Mouse (Mus musculus) CH12.LX (cell line): ENCODE results near the gene Plppr5. TPM values are rescaled to one million over a fixed set of nuclear protein-coding genes. Genes with fewer than 3 reads are reported as not detected.

ENCODE experiments used
- DNase-seq: peaks from one replicate; pipeline ENCODE4 v3.0.0-alpha.2; 2013; ENCODE audit errors: extremely low read depth
- H3K27ac ChIP-seq: 2 replicates; pipeline ENCODE4 v1.5.1; 2012; ENCODE audit warnings: low read depth, mild to moderate bottlenecking, control low read depth, moderate library complexity; ENCODE audit not compliant: insufficient read depth
- H3K27me3 ChIP-seq: replicated peaks from 2 replicates; pipeline ENCODE3; 2012; ENCODE audit warnings: inconsistent platforms
- H3K36me3 ChIP-seq, 2 experiments: replicated peaks in 1 of 2; 2 replicates each; pipeline versions ENCODE3 to v1.6.1; 2012; ENCODE audit warnings: inconsistent platforms in 1 of 2, low read length in 1 of 2, mild to moderate bottlenecking in 1 of 2, mixed read lengths in 1 of 2, moderate library complexity in 1 of 2; ENCODE audit not compliant: control insufficient read depth in 1 of 2, insufficient read depth in 1 of 2
- H3K4me1 ChIP-seq, 2 experiments: 2 replicates each; pipeline ENCODE4 v1.6.1; 2012; ENCODE audit warnings: inconsistent platforms in 1 of 2, moderate library complexity in 1 of 2; ENCODE audit not compliant: insufficient read depth in 2 of 2, control insufficient read depth in 1 of 2
- H3K4me2 ChIP-seq: 2 replicates; pipeline ENCODE4 v1.6.1; 2012; ENCODE audit warnings: low read depth, mild to moderate bottlenecking, control low read depth; ENCODE audit not compliant: poor library complexity, insufficient read depth, severe bottlenecking
- H3K4me3 ChIP-seq, 3 experiments: fragments of 150-350 bp in 1 of 3; sonication (generic) in 1 of 3; replicated peaks in 1 of 3; 2 replicates each; pipeline versions ENCODE3 to v1.5.1; 2011 to 2012; ENCODE audit warnings: low read depth in 2 of 3, low read length in 2 of 3, mild to moderate bottlenecking in 2 of 3, moderate library complexity in 2 of 3, control low read depth in 1 of 3, improper control_type of control experiment in 1 of 3, inconsistent platforms in 1 of 3, mixed read lengths in 1 of 3; ENCODE audit not compliant: poor library complexity in 1 of 3
- H3K79me2 ChIP-seq: replicated peaks from 2 replicates; pipeline ENCODE4 v1.6.1; 2012; ENCODE audit warnings: mild to moderate bottlenecking, moderate library complexity; ENCODE audit not compliant: control insufficient read depth, poor library complexity, insufficient read depth, severe bottlenecking; ENCODE audit errors: extremely low read depth
- H3K9ac ChIP-seq: 2 replicates; pipeline ENCODE4 v1.6.1; 2012; ENCODE audit warnings: low read depth, mild to moderate bottlenecking, control low read depth, moderate library complexity; ENCODE audit not compliant: insufficient read depth
- H3K9me3 ChIP-seq: replicated peaks from 2 replicates; pipeline ENCODE3; 2012; ENCODE audit warnings: low read length, inconsistent platforms, mixed read lengths
- CHD1 ChIP-seq: IDR thresholded peaks from 2 replicates; pipeline ENCODE4 v1.6.1; 2012; ENCODE audit warnings: low read depth, low read length, improper control_type of control experiment, inconsistent platforms
- E2F4 ChIP-seq: IDR thresholded peaks from 2 replicates; pipeline ENCODE4 v1.6.1; 2011; ENCODE audit warnings: low read depth, low read length, improper control_type of control experiment; ENCODE audit not compliant: insufficient replicate concordance
- ELF1 ChIP-seq: IDR thresholded peaks from 2 replicates; pipeline ENCODE4 v1.6.1; 2014; ENCODE audit warnings: low read depth, mild to moderate bottlenecking, inconsistent platforms, low read length, improper control_type of control experiment
- ETS1 ChIP-seq: conservative IDR thresholded peaks from 2 replicates; pipeline ENCODE4 v1.6.1; 2012; ENCODE audit warnings: low read depth, mild to moderate bottlenecking, inconsistent platforms, low read length, improper control_type of control experiment, moderate library complexity
- GABPA ChIP-seq: IDR thresholded peaks from 2 replicates; pipeline ENCODE4 v1.6.1; 2012; ENCODE audit warnings: low read depth, low read length, improper control_type of control experiment, inconsistent platforms; ENCODE audit not compliant: insufficient replicate concordance
- MAFK ChIP-seq: IDR thresholded peaks from 2 replicates; pipeline ENCODE4 v1.6.1; 2011; ENCODE audit warnings: low read length, improper control_type of control experiment; ENCODE audit not compliant: insufficient replicate concordance
- MAZ ChIP-seq: IDR thresholded peaks from 2 replicates; pipeline ENCODE4 v1.6.1; 2012; ENCODE audit warnings: low read depth, mild to moderate bottlenecking, inconsistent platforms, low read length, improper control_type of control experiment, moderate library complexity
- MEF2A ChIP-seq: IDR thresholded peaks from 2 replicates; pipeline ENCODE4 v1.6.1; 2014; ENCODE audit warnings: low read depth, mild to moderate bottlenecking, inconsistent platforms, low read length, improper control_type of control experiment, borderline replicate concordance
- MYC ChIP-seq: IDR thresholded peaks from 2 replicates; pipeline ENCODE4 v1.6.1; 2011; ENCODE audit warnings: low read depth, mild to moderate bottlenecking, improper control_type of control experiment, low read length
- NRF1 ChIP-seq: IDR thresholded peaks from 2 replicates; pipeline ENCODE4 v1.6.1; 2014; ENCODE audit warnings: low read depth, mild to moderate bottlenecking, inconsistent platforms, low read length, improper control_type of control experiment, moderate library complexity
- SIN3A ChIP-seq: IDR thresholded peaks from 2 replicates; pipeline ENCODE4 v1.6.1; 2012; ENCODE audit warnings: low read length, improper control_type of control experiment, inconsistent platforms
- USF1 ChIP-seq: IDR thresholded peaks from 2 replicates; pipeline ENCODE4 v1.6.1; 2014; ENCODE audit warnings: low read depth, mild to moderate bottlenecking, inconsistent platforms, low read length, improper control_type of control experiment
- USF2 ChIP-seq: conservative IDR thresholded peaks from 2 replicates; pipeline ENCODE4 v1.6.1; 2011; ENCODE audit warnings: low read depth, low read length, improper control_type of control experiment
- ZC3H11A ChIP-seq: IDR thresholded peaks from 2 replicates; pipeline ENCODE4 v1.6.1; 2012; ENCODE audit warnings: low read depth, mild to moderate bottlenecking, inconsistent platforms, low read length, improper control_type of control experiment
- ZNF384 ChIP-seq: IDR thresholded peaks from 2 replicates; pipeline ENCODE4 v1.6.1; 2012; ENCODE audit warnings: low read depth, low read length, improper control_type of control experiment, inconsistent platforms
- dilution Hi-C: fragments of 300-500 bp; cut with MboI; formaldehyde crosslinking; loops from 2 replicates; pipeline ENCODE4 v1.14.3; 2020; ENCODE audit warnings: low sequenced_read_pairs; ENCODE audit not compliant: extremely low pct_unique_long_range_greater_than_20kb, extremely low pct_ligation_motif_present
- in situ Hi-C: fragments of 300-500 bp; cut with MboI; formaldehyde crosslinking; loops from 3 replicates; pipeline ENCODE4 v1.14.3; 2019; ENCODE audit warnings: low sequenced_read_pairs, low pct_ligation_motif_present, low pct_unique_long_range_greater_than_20kb, mixed read lengths
- polyA plus RNA-seq: library from polyadenylated mRNA; unstranded; fragments of >175 nt; gene quantifications from 2 replicates; pipeline ENCODE4 v1.2.1, GENCODE M21; 2012; ENCODE audit warnings: low read depth; ENCODE audit not compliant: insufficient read length
- total RNA-seq, 2 experiments: library from RNA; depleted of rRNA; stranded (reverse); fragments of 300-350 nt in 1 of 2; fragments of >200 nt in 1 of 2; gene quantifications; 2 replicates each; pipeline ENCODE4 v1.2.3; 2012 to 2014

Gene Plppr5
- total and polyA plus RNA-seq, 3 experiments = not detected

DNA sequence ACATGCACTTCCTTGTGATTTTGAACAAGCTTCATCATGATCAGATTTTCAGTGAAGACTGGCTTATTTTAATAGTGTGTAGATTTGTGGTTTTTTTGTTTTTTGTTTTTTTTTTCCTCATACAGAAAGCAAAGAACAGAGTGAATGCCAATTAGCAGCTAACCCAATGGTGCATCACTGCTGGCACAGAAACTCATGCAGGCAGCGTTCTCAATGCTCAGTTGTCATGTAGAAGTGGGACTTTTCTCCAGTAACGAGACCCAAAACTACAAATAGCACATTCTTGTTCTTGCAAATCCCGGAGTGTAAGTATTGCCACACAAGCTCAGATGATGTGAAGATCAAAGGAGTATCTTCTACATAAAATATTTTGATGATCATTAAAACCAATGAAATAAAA is 156.9 kb downstream of the Plppr5 start:
- Histone ChIP-seq H3K9me3 (no peaks in the 10 kb centered on the region), H3K4me3 (no peak overlapping the region), H3K79me2 (no peaks in the 10 kb centered on the region), H3K27me3 (no peaks in the 10 kb centered on the region), H3K9ac (no peak overlapping the region), H3K27ac (no peak overlapping the region), H3K4me1 (no peaks in the 10 kb centered on the region), H3K4me2 (no peak overlapping the region), H3K36me3 (no peaks in the 10 kb centered on the region)
- in situ Hi-C loops = no loop called here
- dilution Hi-C loops = no loop called here
- DNase-seq = no peak
- TF ChIP-seq ZC3H11A (no peak), MEF2A (no peak), MAZ (no peak)

DNA sequence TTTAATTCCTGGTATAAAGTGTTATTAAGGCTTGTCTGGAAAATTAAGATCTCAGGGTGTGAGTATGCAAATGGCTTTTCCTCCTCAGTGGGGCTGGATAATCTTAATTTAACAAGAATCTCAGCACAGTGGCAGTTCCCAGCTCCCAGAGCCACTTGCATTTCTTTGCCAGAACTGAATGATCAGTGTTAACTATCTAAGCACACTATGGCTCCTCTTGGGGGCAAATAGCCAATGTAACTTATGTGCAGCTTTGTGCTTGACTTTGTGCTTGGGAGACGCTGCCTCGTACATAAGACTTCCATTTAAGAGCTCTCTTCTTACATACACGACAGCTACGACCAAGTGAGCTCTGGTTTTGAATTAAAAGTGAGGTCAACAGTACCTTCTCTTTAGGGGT is 158.0 kb downstream of the Plppr5 start:
- TF ChIP-seq GABPA (no peak), CHD1 (no peak), USF1 (no peak), MYC (no peak), NRF1 (no peak), SIN3A (no peak), USF2 (no peak), ELF1 (no peak), ZC3H11A (no peak), MAFK (no peak), ZNF384 (no peak), ETS1 (no peak), E2F4 (no peak)
- peaks cover 0 to 6% of the 10 kb centered on the region in 2 experiments; a peak in 1 of 4 replicates for H3K4me1 ChIP-seq
- no peaks in the 10 kb centered on the region for H3K36me3 ChIP-seq
- H3K9me3 ChIP-seq = no peaks in the 10 kb centered on the region
- no peak overlapping the region for H3K9ac ChIP-seq
- dilution Hi-C loops = no loop called here
- H3K4me3 ChIP-seq = no peak overlapping the region
- no peak overlapping the region for H3K4me2 ChIP-seq
- in situ Hi-C loops = no loop called here
- H3K27ac ChIP-seq = no peak overlapping the region
- H3K79me2 ChIP-seq = no peaks in the 10 kb centered on the region
- no peak for DNase-seq
- H3K27me3 ChIP-seq = no peaks in the 10 kb centered on the region

Other genes starting within 250 kb of the Plppr5 start
- gene Plppr4, start 214.0 kb upstream of the Plppr5 start, total RNA-seq (2012; rRNA removed) = not detected in 2 replicates
- gene Plppr4, start 214.0 kb upstream of the Plppr5 start, total RNA-seq (2014; rRNA removed) = not detected in 2 replicates
- gene Plppr4, start 214.0 kb upstream of the Plppr5 start, polyA plus RNA-seq = not detected in 2 replicates